ENCODE assay signal across 11 mouse cellular contexts in genomic region chr14:50958289-50958995, GRCm38 (mm10). TPM values are rescaled to one million over a fixed set of nuclear protein-coding genes. Genes with fewer than 3 reads are reported as not detected.
"Had no signal": no experiment of that assay in that cellular context is flagged by ENCODE, and none has a peak within 500 bp of the region (broad histone marks: within the 10 kb centered on the region; RNA-seq: fewer than 3 reads in every experiment).

No protein-coding gene starts in this region.

RNA-seq across cellular contexts. Expression of gene Gm49342, which starts 14.1 kb away (rescaled TPM):
- total RNA-seq: neutrophil, adult 5-6 weeks had no signal
- polyA plus RNA-seq: limb, embryonic 15.5 days; lung, embryonic 14.5 days; lung, embryonic 16.5 days; midbrain, embryonic 10.5 days; midbrain, embryonic 13.5 days; midbrain, embryonic 15.5 days; neural tube, embryonic 12.5 days; neural tube, embryonic 14.5 days; stomach, embryonic 16.5 days; thymus, postnatal 0 days had no signal
